Mouse (Mus musculus) embryo, embryonic 10 days (tissue): ENCODE results near the gene Gm9999.
A peak's percentile ranks its signal among the peaks of the same experiment; 100 is the strongest.
"Not testable (repeated sequence)": the region's sequence is repeated elsewhere in the genome, so short reads cannot be mapped to it uniquely, and the experiment has no call there.

Source experiments
- DNase-seq: peaks from one replicate; pipeline ENCODE4 v3.0.0-alpha.2; 2015; ENCODE audit warnings: low spot score

Gene Gm9999

GRCm38 (mm10) chr7:46999983-47000643 lies 16.7 kb downstream of the Gm9999 start:
- DNase-seq, result no peak

- no peak for DNase-seq
These were observed 17.2 kb downstream of the Gm9999 start for GRCm38 (mm10) chr7:47000644-47000983.

- no peak for DNase-seq
These were observed 17.9 kb downstream of the Gm9999 start for GRCm38 (mm10) chr7:47001125-47001899.

- DNase-seq, result no peak
These were observed 18.5 kb downstream of the Gm9999 start for GRCm38 (mm10) chr7:47001900-47002275.

GRCm38 (mm10) chr7:47003411-47004115 lies 20.2 kb downstream of the Gm9999 start:
- no peak for DNase-seq

GRCm38 (mm10) chr7:47007109-47007780 lies 23.9 kb downstream of the Gm9999 start:
- DNase-seq, result no peak

- DNase-seq, result peak; percentile 81
These were observed 24.4 kb downstream of the Gm9999 start for GRCm38 (mm10) chr7:47007818-47008167.

GRCm38 (mm10) chr7:47008168-47008993 lies 25.0 kb downstream of the Gm9999 start, which contains the start of gene Spty2d1:
TSS of gene Spty2d1 (minus strand) at chr7:47008411.
- peak; percentile 98 for DNase-seq

GRCm38 (mm10) chr7:47013131-47013767 lies 29.9 kb downstream of the Gm9999 start:
- DNase-seq, result no peak

GRCm38 (mm10) chr7:47014564-47015389 lies 31.4 kb downstream of the Gm9999 start:
- peak; percentile 15 for DNase-seq

GRCm38 (mm10) chr7:47015390-47016065 lies 32.1 kb downstream of the Gm9999 start:
- peak; percentile 82 for DNase-seq

- DNase-seq, result no peak
These were observed 33.2 kb downstream of the Gm9999 start for GRCm38 (mm10) chr7:47016602-47017001.

GRCm38 (mm10) chr7:47017146-47017545 lies 33.8 kb downstream of the Gm9999 start:
- DNase-seq, result no peak

- no peak for DNase-seq
These were observed 36.3 kb downstream of the Gm9999 start for GRCm38 (mm10) chr7:47019641-47020040.

- peak; percentile 14 for DNase-seq
These were observed 37.6 kb downstream of the Gm9999 start for GRCm38 (mm10) chr7:47020956-47021355.

GRCm38 (mm10) chr7:47022482-47022881 lies 39.1 kb downstream of the Gm9999 start:
- DNase-seq, result no peak

GRCm38 (mm10) chr7:47023530-47023929 lies 40.1 kb downstream of the Gm9999 start:
- DNase-seq, result peak; percentile 79

- no peak for DNase-seq
These were observed 41.1 kb downstream of the Gm9999 start for GRCm38 (mm10) chr7:47024454-47024853.

- no peak for DNase-seq
These were observed 42.0 kb downstream of the Gm9999 start for GRCm38 (mm10) chr7:47025429-47025828.

- not testable (repeated sequence) for DNase-seq
These were observed 43.5 kb downstream of the Gm9999 start for GRCm38 (mm10) chr7:47026899-47027298.
